Mouse (Mus musculus): Measurements from ENCODE around the gene Olfr750.

- TF ChIP-seq BHLHE40 (IDR thresholded peaks at IDR 0.05; ENCODE audit: borderline replicate concordance, low read depth, low read length) (no peak), ETS1 (IDR thresholded peaks at IDR 0.05; ENCODE audit: low read depth, low read length) (no peak), POLR2A (IDR thresholded peaks at IDR 0.05; ENCODE audit: control insufficient read depth in 1 of 2, insufficient read depth in 1 of 2, low read depth in 1 of 2, low read length in 2 of 2, poor library complexity in 1 of 2) (no peak), CTCF (IDR thresholded peaks at IDR 0.05 in 2 of 3, conservative IDR thresholded peaks at IDR 0.05 in 1 of 3; ENCODE audit: control insufficient read depth in 1 of 3, insufficient read depth in 1 of 3, low read depth in 2 of 3, low read length in 3 of 3, poor library complexity in 1 of 3, severe bottlenecking in 1 of 3) (no peak)
Observed at GRCm38 (mm10) chr14:51079180-51079579, 4.9 kb upstream of the Olfr750 start.

Data from MEL (cell line).